Mouse (Mus musculus) heart, adult 2 months (tissue): ENCODE measurements around the gene Tacc2. TPM values are rescaled to one million over a fixed set of nuclear protein-coding genes. Genes with fewer than 3 reads are reported as not detected.

Experiments used
- DNase-seq, 2 experiments: peaks; one replicate each; pipeline ENCODE4 v3.0.0; 2021
- H3K27ac ChIP-seq: fragments of 200-600 bp; 2 replicates; pipeline ENCODE4 v1.8.1; 2022
- H3K27me3 ChIP-seq: fragments of 200-500 bp; 2 replicates; pipeline ENCODE4 v1.6.1; 2012; ENCODE audit warnings: mild to moderate bottlenecking, low read length, inconsistent platforms, mixed read lengths; ENCODE audit not compliant: control insufficient read depth, insufficient read depth
- H3K36me3 ChIP-seq: fragments of 200-500 bp; 2 replicates; pipeline ENCODE4 v1.6.1; 2012; ENCODE audit warnings: low read length, inconsistent platforms; ENCODE audit not compliant: control insufficient read depth, insufficient read depth
- H3K4me1 ChIP-seq: fragments of 200-500 bp; 2 replicates; pipeline ENCODE4 v1.6.1; 2011; ENCODE audit warnings: low read length; ENCODE audit not compliant: control insufficient read depth, insufficient read depth
- H3K4me3 ChIP-seq: fragments of 200-600 bp; 2 replicates; pipeline ENCODE4 v1.8.1; 2022
- H3K79me2 ChIP-seq: fragments of 200-500 bp; replicated peaks from 2 replicates; pipeline ENCODE4 v1.6.1; 2012; ENCODE audit warnings: mild to moderate bottlenecking, inconsistent platforms, low read length, moderate library complexity, mixed read lengths; ENCODE audit not compliant: control insufficient read depth, insufficient read depth
- H3K9ac ChIP-seq: fragments of 200-500 bp; 2 replicates; pipeline ENCODE4 v1.6.1; 2012; ENCODE audit warnings: low read depth, mild to moderate bottlenecking, control low read depth, inconsistent platforms, low read length, mixed read lengths
- CTCF ChIP-seq: fragments of 200-600 bp; IDR thresholded peaks from 2 replicates; pipeline ENCODE4 v1.8.1; 2022; ENCODE audit warnings: antibody characterized with exemption, mild to moderate bottlenecking, moderate library complexity
- EP300 ChIP-seq: fragments of 200-500 bp; IDR thresholded peaks from 2 replicates; pipeline ENCODE4 v1.6.1; 2011; ENCODE audit warnings: low read depth, low read length, control low read depth; ENCODE audit not compliant: insufficient read depth
- POLR2A ChIP-seq: fragments of 200-500 bp; IDR thresholded peaks from 2 replicates; pipeline ENCODE4 v1.6.1; 2011; ENCODE audit warnings: mild to moderate bottlenecking, low read depth, low read length, control low read depth; ENCODE audit not compliant: insufficient read depth
- WGBS: fragments of 180-500 bp; shearing (Covaris S2); methylation state at CpG from one replicate; pipeline ENCODE4 v1.1.7; 2018; 5-methylcytosine and 5-hydroxymethylcytosine counted together
- intact Hi-C: fragments of 180-260 bp; cut with DNase I; formaldehyde crosslinking; loops from one replicate; pipeline ENCODE4 v1.15.1; 2025
- polyA plus RNA-seq: library from polyadenylated mRNA; depleted of rRNA; stranded (reverse); fragments of >200 nt; gene quantifications from 2 replicates; pipeline ENCODE4 v1.2.3, GENCODE M21; 2012
- total RNA-seq, 2 experiments: library from RNA; stranded (reverse); gene quantifications; 2 replicates each; pipeline ENCODE4 v1.2.3; 2021

The Tacc2 gene
- total and polyA plus RNA-seq, 3 experiments, result 117 to 480 (median 339) TPM

DNA sequence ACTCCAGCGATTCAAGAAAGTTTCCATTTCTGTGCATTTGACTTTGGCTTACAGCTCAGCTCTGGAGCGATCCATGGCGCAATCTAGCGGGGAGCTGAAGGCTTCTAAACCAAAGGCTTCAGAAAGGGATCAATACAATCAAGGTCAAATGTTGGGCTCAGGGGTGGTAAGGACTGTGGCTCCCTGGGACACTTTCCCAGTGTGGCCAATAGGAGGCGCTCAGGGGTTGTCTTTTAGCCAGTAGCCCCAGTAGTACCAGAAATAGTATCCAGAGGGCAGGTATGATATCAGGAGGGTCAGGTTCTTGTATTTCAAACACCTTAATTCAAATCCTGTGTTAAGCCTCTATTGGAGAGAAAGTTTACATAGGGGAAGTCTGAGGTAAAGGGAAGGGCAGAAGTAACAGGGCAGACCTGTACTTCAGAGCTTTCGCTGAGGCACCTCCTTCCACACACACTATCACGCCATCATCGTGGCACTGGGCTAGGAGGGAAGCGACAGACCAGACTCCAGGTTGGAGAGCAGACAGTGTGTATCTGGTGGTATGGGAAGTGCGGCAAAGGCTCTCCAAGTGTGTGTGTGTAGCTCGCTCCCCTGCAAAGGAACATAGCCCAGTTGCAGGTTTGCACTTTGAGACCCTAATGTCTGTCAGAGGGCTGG, 196.1 kb downstream of the Tacc2 start:
- DNase-seq, result no peak
- H3K79me2 ChIP-seq, result no peaks in the 10 kb centered on the region
- peak; percentile 84 for TF ChIP-seq CTCF
- no peak for TF ChIP-seq EP300
- H3K4me3 ChIP-seq, result no peak overlapping the region
- H3K27ac ChIP-seq, result no peak overlapping the region
- H3K36me3 ChIP-seq, result no peaks in the 10 kb centered on the region
- H3K9ac ChIP-seq, result no peak overlapping the region
- intact Hi-C loops, result loop anchor here (5.0 kb wide), 2 partner anchors 54 to 269 kb away; no protein-coding TSS in a partner anchor
- WGBS, result 63% methylated on average over 11 of the region's 11 CpGs
- H3K27me3 ChIP-seq, result no peaks in the 10 kb centered on the region
- peaks cover 1% of the 10 kb centered on the region; the same call in 1 of the 2 replicates for H3K4me1 ChIP-seq

DNA sequence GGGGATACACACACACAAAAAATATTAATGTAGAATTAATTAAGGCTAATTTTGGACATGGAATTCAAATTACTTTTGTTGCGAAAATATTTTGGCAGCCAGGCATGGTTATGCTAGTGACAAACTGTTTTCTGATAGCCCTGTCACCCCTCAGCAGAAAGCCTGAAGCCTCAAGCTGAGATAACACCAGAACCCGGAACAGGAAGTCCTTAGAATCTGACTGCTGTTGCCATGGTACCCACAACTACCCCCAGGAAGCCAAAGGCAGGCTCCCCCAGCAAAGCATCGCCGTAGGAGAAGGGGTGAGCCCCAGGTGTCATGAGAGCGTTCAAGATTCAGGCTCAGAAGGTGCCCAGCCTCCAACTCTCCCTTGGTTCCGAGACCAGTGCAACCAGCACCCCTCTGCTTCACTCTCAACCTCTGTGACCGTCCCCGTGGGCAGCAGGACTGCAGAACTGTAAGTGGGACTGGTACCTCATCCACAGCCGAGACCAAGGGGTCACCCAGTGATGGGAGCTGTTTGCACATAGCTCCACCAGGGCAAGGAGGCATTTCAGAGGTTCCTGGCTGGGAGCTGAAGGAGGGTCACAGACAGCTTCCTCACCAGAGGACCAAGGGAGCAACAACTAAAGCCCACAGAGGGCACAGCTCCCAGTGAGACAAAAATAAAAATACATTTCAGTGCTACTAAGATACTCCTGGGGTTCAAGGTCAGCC, 196.8 kb downstream of the Tacc2 start, which contains the start of gene Btbd16:
Btbd16 (plus strand) TSS at position 156 of the 717 bp plus-strand sequence.
- no peaks in the 10 kb centered on the region for H3K79me2 ChIP-seq
- DNase-seq, result no peak
- TF ChIP-seq EP300 (no peak), POLR2A (no peak)
- no peaks in the 10 kb centered on the region for H3K36me3 ChIP-seq
- no peaks in the 10 kb centered on the region for H3K27me3 ChIP-seq
- no peak within 1 kb of the TSS for H3K9ac ChIP-seq
- no peak within 1 kb of the TSS for H3K4me3 ChIP-seq
- intact Hi-C loops, result loop anchor here (5.0 kb wide), 2 partner anchors 53 to 268 kb away; no protein-coding TSS in a partner anchor
- WGBS, result 38% methylated on average over 9 of the region's 9 CpGs
- H3K4me1 ChIP-seq, result peaks cover 1% of the 10 kb centered on the region; the same call in 1 of the 2 replicates
- no peak within 1 kb of the TSS for H3K27ac ChIP-seq

DNA sequence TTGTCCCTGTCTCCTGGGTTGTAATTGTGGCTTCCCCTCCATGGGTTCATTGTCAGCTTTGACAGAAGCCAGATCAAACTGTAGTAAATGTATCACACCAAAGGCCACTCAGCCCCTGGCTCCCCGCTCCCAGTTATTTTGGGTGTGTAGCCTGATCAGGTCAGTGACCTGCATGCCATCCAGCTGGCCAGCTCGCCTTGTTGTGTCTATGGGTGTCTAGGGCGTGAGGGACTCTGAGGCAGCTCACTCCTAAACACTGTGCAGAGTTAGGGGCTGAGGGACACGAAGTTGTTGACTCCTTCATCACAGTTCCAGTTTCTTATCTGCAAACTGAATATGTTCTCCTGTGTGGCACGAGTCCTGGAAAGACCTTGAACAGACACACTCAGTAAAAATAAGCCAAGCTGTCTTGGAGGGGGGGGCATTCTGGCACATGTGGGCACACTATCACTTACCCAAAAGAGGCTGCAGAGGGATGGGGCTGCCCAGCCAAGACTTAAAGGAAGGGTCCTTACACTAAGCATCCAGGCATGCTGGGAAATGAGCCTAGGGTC, 203.7 kb downstream of the Tacc2 start:
- no peak overlapping the region for H3K4me3 ChIP-seq
- no peaks in the 10 kb centered on the region for H3K27me3 ChIP-seq
- WGBS, result 29% methylated on average over 5 of the region's 5 CpGs
- DNase-seq, result peak in 1 of 2 experiments; percentile 53
- intact Hi-C loops, result no loop called here
- H3K79me2 ChIP-seq, result no peaks in the 10 kb centered on the region
- H3K36me3 ChIP-seq, result no peaks in the 10 kb centered on the region
- H3K27ac ChIP-seq, result peak overlapping the region; percentile 51
- H3K9ac ChIP-seq, result no peak overlapping the region
- peaks cover 4% of the 10 kb centered on the region; the same call in 1 of the 2 replicates for H3K4me1 ChIP-seq
- TF ChIP-seq POLR2A (no peak), EP300 (no peak), CTCF (no peak)

- no peaks in the 10 kb centered on the region for H3K79me2 ChIP-seq
- no peak overlapping the region for H3K4me3 ChIP-seq
- H3K4me1 ChIP-seq, result peaks cover 4% of the 10 kb centered on the region; the same call in 1 of the 2 replicates
- TF ChIP-seq CTCF (no peak), POLR2A (no peak), EP300 (no peak)
- H3K27me3 ChIP-seq, result no peaks in the 10 kb centered on the region
- H3K27ac ChIP-seq, result no peak overlapping the region
- DNase-seq, result no peak
- no peaks in the 10 kb centered on the region for H3K36me3 ChIP-seq
- intact Hi-C loops, result no loop called here
- no peak overlapping the region for H3K9ac ChIP-seq
- 59% methylated on average over 5 of the region's 5 CpGs for WGBS
Observed at GRCm38 (mm10) chr7:130782501-130783050, 205.3 kb downstream of the Tacc2 start.

DNA sequence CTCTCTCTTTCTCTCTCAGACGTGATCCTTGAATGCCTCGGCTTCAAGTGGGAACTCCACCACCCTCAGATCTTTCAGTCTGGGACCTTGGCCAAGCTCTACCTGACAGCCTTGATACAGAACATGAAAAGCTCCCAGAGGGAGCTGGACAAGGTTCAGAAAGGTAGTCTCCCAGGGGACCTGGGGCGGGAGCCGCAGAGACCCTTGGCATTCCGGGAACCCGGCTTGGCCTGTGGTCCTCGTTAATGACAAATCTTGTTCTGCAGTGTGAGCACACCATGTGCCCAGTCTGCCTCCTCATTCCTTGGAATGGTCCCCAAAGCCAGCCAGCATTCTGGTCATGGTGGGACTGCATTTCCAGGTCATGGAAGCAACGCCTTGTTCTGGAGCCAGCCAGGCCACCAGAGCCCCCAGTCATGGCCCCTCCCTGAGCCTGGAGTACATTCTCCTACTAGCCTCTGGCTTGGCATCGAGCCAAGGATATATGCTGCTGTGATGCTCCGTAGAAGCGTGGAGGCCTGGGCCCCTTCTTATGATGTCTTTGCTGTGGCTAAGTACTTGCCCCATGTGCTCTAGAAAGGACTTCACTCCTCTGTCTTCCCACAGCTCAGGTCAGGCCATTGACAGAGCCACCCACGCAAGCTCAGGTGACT, 208.8 kb downstream of the Tacc2 start:
- no peaks in the 10 kb centered on the region for H3K27me3 ChIP-seq
- H3K27ac ChIP-seq, result no peak overlapping the region
- H3K79me2 ChIP-seq, result no peaks in the 10 kb centered on the region
- no peak overlapping the region for H3K9ac ChIP-seq
- 62% methylated on average over 12 of the region's 12 CpGs for WGBS
- H3K4me3 ChIP-seq, result no peak overlapping the region
- peaks cover 4% of the 10 kb centered on the region; the same call in 1 of the 2 replicates for H3K4me1 ChIP-seq
- no peaks in the 10 kb centered on the region for H3K36me3 ChIP-seq
- TF ChIP-seq EP300 (no peak), CTCF (no peak), POLR2A (no peak)
- no peak for DNase-seq
- intact Hi-C loops, result no loop called here
